Mouse (Mus musculus) MEL (cell line): ENCODE results near the gene Snupn.

ENCODE experiments used
- CTCF ChIP-seq, 3 experiments: IDR thresholded peaks in 2 of 3; conservative IDR thresholded peaks in 1 of 3; 2 replicates each; pipeline ENCODE4 v1.5.1; 2011 to 2012; ENCODE audit warnings: low read length in 3 of 3, low read depth in 2 of 3, mild to moderate bottlenecking in 2 of 3, improper control_type of control experiment in 1 of 3, inconsistent platforms in 1 of 3, mixed read lengths in 1 of 3, moderate library complexity in 1 of 3; ENCODE audit not compliant: control insufficient read depth in 1 of 3, insufficient read depth in 1 of 3, poor library complexity in 1 of 3, severe bottlenecking in 1 of 3
- GATA1 ChIP-seq: IDR thresholded peaks from 2 replicates; pipeline ENCODE4 v1.6.1; 2011; ENCODE audit warnings: low read depth, low read length, improper control_type of control experiment
- MEF2A ChIP-seq: IDR thresholded peaks from 2 replicates; pipeline ENCODE4 v1.6.1; 2014; ENCODE audit warnings: low read depth, mild to moderate bottlenecking, inconsistent platforms, low read length, improper control_type of control experiment; ENCODE audit not compliant: poor library complexity, insufficient replicate concordance, severe bottlenecking; ENCODE audit errors: extremely low read depth
- NELFE ChIP-seq: IDR thresholded peaks from 2 replicates; pipeline ENCODE4 v1.6.1; 2011; ENCODE audit warnings: low read depth, low read length, improper control_type of control experiment
- POLR2A ChIP-seq, 2 experiments: IDR thresholded peaks; 2 replicates each; pipeline ENCODE4 v1.6.1; 2011 to 2012; ENCODE audit warnings: low read length in 2 of 2, mild to moderate bottlenecking in 2 of 2, control low read depth in 1 of 2, improper control_type of control experiment in 1 of 2, low read depth in 1 of 2, moderate library complexity in 1 of 2; ENCODE audit not compliant: control insufficient read depth in 1 of 2, insufficient read depth in 1 of 2, poor library complexity in 1 of 2
- USF1 ChIP-seq: IDR thresholded peaks from 2 replicates; pipeline ENCODE4 v1.6.1; 2014; ENCODE audit warnings: low read depth, mild to moderate bottlenecking, inconsistent platforms, low read length, improper control_type of control experiment, moderate library complexity
- ZNF384 ChIP-seq: IDR thresholded peaks from 2 replicates; pipeline ENCODE4 v1.6.1; 2012; ENCODE audit warnings: low read depth, mild to moderate bottlenecking, inconsistent platforms, low read length, improper control_type of control experiment

- TF ChIP-seq POLR2A (IDR thresholded peaks at IDR 0.05; ENCODE audit: control insufficient read depth in 1 of 2, insufficient read depth in 1 of 2, low read depth in 1 of 2, low read length in 2 of 2, poor library complexity in 1 of 2) (no peak), NELFE (no peak), CTCF (IDR thresholded peaks at IDR 0.05 in 2 of 3, conservative IDR thresholded peaks at IDR 0.05 in 1 of 3; ENCODE audit: control insufficient read depth in 1 of 3, insufficient read depth in 1 of 3, low read depth in 2 of 3, low read length in 3 of 3, poor library complexity in 1 of 3, severe bottlenecking in 1 of 3) (no peak), GATA1 (no peak), USF1 (no peak), ZNF384 (no peak), MEF2A (no peak)
These were observed 27.9 kb upstream of the Snupn start for GRCm38 (mm10) chr9:56922746-56923145.
